Mouse (Mus musculus): Measurements from ENCODE around the gene Abca2. TPM values are rescaled to one million over a fixed set of nuclear protein-coding genes. Genes with fewer than 3 reads are reported as not detected.

Gene Abca2
- total RNA-seq, 4 experiments from 2014 or later: 165 to 186 (median 183) TPM

DNA sequence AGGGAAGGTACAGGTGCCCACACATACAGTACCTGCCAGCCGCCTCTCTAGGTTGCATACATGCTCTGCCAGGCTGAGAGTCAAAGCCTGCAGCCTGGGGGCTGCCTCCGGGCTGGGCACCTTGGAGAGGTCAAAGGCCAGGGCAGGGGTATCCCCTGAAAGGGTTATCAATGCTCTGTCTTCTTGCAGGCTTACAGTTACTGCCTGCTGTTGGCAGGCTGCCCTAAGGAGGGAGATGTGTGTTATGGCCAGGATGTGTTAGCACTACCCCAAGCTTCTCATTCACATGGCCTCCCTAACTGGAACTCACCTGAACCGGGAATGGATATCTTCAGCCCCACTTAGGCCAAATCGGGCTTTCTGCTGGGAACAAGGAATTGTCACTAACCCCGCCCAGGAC, 31.6 kb downstream of the Abca2 start:
- peak in 1 of 2 experiments; percentile 43 for DNase-seq (ENCODE audit: low spot score in 2 of 2)

DNA sequence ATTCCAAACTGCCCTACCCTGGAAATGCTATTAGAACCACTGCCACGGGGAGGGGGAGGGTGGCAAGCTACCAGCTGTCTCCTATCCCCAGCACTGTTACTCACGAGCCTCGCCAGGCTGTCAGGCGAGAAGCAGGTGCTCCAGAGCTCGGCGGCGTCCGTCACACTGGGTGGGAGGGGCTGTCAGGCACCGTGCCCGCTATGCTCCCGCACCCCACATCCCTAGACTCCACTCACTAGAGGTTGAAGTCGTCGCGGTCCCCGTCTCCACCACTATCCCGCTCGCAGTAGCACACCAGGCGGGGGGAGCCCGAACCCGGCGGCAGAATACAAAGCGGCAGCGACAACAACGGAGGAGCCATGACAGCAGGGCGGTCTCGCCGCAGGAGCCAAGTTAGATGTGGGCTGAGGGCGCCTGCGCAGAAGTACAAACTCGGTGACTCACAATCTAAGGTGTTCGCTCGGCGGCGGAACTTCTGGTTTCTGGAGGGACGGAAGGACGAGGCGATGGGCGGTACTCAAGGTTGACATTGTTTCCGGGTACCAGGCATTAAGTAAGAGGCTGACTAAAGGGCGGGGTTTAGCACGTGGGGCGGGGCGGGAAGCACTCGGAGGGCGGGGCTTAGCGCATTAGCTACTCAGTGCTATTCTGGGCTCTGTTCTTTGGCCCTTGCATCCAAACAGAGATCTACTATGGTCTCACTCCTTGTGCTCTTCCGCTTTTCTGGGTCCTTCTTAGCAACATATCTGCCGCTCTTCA, 32.2 kb downstream of the Abca2 start, which contains the start of gene Paxx:
TSS of gene Paxx (minus strand) at position 544 of the 759 bp plus-strand sequence.
- peak; percentile 94 to 95 for DNase-seq (ENCODE audit: low spot score in 2 of 2)

DNA sequence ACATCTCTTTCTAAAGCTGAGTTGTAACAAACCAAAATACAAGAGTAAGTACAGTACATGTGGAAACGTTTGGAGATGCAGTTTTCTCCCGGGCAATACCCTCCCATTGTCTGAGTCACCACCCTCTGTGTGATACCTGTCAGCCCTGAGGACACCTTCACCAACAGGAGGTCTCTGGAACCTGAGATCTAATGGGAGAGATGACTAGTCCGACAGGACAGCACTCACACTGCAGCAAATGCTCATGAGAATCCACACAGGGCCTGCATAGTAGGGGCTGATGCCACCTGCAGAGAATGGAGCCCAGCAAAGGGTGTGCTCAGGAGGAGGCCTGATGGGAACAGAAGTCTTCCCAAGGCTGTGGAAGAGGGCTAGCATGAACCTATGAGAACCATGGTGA, 32.9 kb downstream of the Abca2 start:
- no peak for DNase-seq (ENCODE audit: low spot score in 2 of 2)

DNA sequence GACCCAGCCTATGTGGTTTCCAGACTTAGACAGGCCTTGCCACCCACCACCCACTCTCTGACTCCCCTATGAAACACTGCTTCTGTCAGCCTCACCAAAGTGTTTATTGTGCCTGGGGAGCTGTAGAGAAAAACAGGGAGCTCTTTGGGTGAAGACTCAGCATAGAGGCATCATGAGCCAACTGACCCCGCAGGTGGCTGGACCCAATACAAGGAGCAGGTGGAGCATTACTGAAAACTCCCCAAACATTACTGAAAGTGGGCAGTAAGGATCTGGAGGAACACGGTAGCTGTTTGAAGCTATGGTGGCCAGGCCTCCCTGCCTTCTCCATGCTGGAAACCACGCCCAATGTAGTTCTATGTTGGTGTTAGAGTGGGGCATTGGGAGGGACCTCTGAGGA, 35.1 kb downstream of the Abca2 start:
- DNase-seq (ENCODE audit: low spot score in 2 of 2): no peak

DNA sequence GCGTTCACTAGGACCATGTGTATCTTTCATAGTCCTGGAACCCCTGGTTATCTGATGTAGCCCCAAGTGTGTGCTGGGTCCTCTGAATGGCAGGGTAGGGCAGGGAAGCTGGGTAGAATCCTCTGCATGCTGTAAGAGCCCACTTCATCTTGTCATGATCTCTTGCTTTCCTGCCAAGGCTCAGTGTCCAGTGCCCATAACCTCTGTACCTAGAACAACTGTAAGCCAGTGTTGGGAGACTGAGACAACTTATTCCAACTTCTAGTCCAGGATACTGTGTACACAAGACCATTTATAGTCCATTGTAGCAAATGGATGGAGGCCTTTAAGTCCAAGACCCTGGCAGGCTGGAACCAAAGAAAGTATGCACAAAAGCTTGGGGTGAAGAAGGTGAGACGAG, 36.8 kb downstream of the Abca2 start:
- no peak for DNase-seq (ENCODE audit: low spot score in 2 of 2)

DNA sequence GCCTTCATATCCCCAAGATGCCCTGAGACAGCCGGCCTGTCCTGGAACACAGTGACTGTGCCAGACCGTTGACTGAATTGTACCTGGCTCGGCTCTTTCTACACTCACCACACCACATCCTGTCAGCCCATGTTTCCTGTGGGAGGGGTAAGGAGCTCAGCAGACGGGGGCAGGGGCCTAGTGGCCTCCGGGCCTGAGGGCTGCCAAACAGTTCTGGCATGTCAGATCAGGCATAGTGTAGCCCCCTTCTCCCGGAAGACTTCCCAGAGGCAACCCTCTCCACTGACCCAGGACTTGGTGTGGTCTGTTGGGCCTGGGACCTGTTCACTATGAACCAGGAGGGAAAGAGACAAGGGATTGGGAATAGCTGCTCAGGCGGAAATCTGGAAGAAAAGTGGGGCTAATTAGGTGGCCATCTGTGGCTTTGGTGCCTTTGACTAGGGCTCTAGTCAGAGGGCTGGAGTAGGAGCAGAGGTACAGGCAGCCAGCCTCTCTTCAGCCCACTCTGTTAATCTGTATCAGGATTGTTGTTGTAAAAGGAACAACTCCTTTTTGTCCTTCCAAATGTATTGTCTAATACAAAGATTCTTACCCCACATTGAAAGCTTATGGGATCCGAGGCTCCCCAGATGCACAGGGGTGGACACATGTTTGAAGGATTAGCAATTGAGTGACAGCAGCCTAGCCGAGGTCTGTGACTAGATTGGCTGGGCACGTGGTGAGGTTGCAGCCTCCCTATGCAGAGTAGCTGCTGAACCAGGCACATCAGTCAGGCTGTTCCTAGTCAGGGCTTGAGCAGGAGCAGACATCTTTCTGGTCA, 37.5 kb downstream of the Abca2 start:
- DNase-seq (ENCODE audit: low spot score in 2 of 2): no peak

DNA sequence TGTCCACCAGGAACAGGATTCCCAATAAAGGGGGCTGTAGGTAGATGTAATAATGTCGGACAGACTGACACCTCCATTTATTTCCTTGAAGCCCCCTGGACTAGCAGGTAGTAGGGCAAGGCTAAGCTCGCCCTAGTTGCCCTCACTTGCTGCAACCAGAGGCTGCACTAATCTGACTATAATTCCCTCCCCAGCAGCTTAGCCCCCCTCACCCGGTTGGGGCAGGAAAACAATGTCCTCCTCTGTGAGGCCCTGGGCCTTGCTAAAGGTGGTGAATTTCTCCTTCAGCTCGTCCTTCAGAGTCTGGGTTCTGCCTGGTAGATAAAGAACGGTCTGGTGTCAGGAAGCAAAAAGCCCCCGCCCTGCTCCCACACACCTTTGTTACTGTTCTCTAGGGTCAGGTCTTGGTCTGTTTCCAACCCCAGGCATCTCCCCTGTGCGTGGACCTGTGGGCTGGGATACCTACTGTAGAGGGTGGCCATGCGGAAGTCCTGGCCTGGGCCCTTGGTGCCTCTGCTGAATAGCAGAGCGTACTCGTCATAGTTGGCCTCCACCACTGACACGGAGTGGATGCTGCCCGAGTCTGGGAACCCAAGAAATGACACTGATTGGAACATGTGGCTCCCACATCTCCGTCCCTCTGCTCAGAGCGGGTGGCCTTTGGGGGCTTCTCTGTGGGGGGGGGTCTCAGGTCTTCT, 39.3 kb downstream of the Abca2 start:
- DNase-seq (ENCODE audit: low spot score in 2 of 2): no peak

DNA sequence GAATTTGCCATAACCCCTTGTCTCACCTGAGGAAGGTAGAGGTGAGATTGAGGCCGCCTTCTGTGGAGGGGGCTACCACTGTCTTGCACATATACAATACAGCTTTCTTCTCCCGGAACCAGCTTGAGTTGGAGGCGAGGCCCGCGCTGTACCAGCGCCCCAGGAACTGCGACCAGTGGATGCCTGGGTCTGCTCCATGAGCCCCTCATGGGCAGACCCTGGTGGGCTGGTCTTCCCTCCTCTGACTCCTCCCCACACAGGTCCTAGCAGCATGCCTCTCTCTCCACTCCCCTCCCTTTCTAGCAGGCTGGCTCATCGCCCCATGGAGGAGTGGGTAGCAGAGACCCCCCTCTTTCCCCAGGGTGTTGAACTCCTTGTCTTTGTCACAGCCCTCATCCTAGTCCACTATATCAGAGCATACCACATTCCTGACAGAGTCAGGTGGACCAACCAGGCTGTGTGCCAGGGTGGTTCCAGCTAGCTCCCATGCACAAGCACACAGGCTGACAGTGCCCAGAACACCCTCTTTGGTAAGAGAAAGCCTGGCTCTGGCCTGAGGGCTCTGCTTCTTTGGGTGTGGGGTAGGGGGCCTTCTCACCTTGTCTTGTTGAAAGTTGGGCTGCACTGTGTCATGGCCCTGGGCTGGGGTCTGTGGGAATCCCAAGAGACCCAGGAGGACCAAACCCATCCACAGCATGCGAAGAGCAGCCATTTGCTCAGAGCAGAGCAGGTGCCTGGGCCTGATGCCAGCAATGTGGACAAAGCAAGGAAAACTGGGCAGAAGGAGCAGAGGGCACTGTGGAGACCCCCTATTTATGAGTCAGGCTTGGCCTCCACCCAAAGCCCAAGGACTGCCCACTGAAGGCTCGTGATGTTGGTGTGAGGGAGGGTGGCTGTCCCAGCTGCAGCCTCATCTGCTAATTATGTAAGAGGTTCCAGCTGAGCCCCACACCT, 40.7 kb downstream of the Abca2 start:
- DNase-seq (ENCODE audit: low spot score in 2 of 2): peak; percentile 57 to 63

DNA sequence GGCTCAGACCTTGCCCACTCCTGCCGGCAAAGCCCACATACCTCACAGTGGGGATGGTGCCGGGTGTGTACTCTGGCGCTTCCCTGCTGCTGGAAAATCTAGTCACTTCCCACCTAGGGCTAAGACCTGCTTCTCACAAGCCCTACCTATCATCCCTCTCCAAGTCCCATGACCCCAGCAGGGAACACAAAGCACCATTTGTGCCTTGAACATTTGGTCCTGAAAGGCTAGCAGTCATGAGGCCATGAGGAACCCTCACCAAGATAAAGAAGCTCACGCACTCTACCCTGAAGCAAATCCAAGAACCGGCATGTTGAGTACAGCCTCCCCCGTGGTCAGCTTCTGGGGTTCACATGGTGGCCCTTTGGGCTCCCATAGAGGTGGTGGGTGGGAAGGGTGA, 41.5 kb downstream of the Abca2 start, which contains the start of gene Ptgds:
TSS of gene Ptgds (minus strand) at position 78 of the 400 bp plus-strand sequence.
- no peak for DNase-seq (ENCODE audit: low spot score in 2 of 2)

DNA sequence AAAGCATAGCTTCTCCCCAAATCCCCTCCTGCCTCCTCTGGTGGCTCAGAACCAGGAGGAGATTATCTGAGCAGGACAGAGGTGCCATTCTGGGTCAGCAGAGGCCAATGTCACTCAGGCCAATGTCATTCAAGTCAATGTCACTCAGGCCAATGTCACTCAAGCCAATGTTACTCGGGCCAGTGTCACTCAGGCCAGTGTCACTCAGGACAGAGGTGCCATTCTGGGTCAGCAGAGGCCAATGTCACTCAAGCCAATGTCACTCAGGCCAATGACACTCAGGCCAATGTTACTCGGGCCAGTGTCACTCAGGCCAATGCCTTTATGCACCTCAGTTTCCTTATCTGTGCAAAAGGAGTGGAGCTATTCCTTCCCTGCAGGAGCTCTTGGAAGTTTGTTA, 44.0 kb downstream of the Abca2 start:
- DNase-seq (ENCODE audit: low spot score in 2 of 2): no peak

DNA sequence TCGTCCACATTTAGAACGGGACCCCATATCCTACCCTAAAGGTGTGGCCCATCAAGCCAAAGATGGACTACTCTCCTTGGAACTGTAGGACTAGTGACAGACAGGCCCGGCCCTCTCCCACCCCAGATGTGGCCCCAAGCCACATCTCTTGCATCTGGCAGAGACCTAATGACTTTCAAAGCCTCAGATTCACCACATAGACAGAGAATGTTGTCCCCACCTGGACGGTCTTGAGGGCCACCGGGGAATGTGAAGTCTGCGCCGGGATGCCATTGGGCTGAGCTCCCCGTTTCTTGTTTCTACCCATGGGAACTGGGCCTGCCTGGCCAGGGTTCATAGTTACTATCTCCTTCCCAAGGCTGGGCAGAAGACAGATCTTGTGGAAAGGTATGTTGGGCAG, 49.0 kb downstream of the Abca2 start:
- no peak for DNase-seq (ENCODE audit: low spot score in 2 of 2)

DNA sequence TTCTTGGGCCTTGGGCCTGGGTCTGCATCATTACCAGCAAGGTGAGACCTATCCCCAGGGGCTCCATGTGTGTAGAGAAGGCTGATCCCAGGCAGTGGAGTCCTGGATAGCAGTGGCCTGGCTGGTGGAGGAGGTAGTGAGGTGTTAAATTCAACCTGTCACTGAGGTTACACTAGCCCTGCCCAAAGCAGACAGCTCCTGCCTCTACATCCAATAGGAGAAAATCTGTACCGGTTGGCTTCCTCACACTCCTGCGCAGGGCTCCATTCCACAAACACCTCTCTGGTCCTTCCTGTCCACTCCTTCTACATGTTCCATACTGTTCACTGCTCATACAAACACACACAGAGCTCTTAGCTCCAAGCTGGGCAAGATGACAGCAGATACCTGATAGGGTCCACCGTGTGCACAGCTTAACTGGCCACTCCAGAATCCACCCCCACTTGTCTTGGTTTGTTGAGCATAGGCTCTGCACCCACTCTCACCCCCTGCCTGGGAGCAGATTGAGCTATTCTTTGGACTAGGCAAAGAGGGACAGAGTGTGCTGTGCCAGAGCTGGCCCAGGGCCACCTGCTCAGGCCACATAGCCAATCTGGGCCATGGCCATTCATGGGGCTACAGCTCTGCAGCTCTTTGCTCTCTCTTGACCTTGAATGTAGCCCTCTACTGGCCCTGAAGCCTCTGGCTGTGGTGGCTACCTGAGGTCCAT, 49.6 kb downstream of the Abca2 start:
- DNase-seq (ENCODE audit: low spot score in 2 of 2): peak; percentile 59 to 71

DNA sequence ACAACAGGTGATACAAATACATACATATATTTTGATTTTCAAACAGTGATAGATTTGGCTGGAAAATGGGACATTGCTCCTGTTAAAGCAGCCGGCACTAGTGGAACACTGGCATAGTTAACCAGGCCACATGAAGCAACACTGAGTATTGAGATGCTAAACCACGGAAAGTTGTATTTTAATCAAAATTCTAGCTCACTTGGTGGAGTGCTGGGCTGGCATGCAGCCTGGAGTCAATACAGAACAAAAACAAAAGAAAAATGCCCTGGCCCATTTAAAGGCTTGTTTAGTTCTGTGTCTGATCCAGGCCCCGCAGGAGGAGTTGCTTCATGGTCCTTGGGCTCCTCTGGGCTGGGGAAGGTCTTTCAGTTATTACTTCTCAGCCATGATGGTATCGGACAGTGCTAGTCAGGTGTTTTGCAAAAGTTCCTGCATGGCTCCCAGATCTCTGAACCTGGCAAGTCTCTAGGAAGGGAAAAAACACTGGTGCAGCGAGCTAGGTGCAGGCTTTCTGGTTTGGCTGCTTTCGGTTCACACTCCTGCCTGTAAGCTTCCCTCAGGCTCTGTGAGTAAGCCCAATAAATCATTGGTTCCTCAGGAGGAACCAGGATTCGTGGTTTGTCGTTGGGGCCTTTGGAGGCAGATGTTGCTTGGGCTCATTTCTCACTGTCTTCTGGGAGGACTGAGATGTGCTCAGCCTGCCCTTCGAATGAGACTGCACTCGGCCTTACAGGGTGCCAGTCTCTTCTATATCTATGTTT, 51.2 kb downstream of the Abca2 start:
- no peak for DNase-seq (ENCODE audit: low spot score in 2 of 2)

DNA sequence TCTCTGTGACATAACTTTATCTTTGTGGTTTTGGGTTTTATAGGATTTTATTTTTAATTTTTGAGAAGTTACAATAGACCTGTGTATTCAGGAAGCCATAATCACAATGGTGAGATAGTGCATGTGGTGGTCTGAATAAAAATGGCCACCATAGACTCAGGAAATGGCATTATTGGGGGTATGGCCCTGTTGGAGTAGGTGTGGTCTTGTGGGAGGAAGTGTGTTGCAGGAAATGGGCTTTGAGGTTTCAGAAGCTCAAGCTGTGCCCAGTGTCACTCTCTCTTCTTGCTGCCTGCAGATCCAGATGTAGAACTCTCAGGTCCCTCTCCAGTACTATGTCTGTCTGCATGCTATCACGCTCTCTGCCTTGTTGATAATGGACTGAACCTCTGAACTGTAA, 52.0 kb downstream of the Abca2 start:
- DNase-seq (ENCODE audit: low spot score in 2 of 2): no peak

DNA sequence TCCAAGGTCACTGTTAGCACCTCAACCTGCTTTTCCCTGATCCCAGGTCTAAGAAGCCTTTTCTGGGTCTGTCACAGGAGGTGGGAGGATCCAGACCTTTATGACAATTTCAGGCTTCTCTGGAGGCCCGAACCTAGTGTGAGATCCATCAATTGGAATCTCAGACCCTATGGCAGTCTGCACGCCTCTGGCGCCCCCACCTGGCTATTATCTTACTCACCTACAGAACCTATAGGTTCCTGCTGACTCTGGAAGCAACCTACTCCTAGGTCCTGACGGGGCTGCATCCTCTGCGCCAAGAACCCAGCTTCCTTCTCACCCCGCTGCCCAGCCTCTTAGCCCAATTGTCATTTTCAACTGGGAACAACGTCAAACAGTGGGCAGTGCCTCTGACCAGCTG, 54.5 kb downstream of the Abca2 start:
- DNase-seq (ENCODE audit: low spot score in 2 of 2): no peak

DNA sequence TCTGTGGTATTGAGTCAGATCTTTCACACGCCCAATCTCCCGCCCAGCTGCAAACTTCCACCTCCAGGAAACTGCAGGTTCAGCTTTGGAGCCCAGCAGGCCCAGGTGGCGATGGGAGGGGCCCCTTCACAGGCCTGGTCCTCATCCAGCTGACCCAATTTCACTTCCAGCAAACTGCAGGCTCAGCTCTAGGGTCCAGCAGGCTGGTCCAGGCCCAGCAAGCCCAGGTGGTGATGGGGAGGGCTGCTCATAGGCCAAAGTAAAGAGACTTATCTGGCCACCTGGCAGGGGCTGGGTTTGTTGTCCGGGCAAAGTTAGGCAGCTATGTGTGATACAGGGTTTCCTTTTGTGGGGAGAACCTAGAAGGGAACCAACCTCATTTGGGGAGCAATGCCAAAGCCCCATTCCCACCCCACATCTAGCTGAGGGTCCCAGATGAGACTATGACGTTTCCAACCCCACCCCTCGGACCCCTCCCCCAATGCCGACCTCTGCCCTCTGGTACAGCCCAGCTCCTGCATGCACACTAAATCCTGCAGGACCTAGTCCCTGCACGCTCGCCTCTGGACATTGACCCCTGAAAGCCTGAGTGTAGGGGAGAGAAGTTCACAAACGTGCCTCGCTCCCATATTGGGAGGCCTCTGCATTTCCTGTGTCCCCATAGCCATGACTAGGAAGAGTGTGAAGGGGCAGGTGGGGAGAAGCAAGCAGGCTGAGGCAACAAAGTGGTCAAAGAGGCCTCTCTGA, 56.6 kb downstream of the Abca2 start:
- no peak for DNase-seq (ENCODE audit: low spot score in 2 of 2)

DNA sequence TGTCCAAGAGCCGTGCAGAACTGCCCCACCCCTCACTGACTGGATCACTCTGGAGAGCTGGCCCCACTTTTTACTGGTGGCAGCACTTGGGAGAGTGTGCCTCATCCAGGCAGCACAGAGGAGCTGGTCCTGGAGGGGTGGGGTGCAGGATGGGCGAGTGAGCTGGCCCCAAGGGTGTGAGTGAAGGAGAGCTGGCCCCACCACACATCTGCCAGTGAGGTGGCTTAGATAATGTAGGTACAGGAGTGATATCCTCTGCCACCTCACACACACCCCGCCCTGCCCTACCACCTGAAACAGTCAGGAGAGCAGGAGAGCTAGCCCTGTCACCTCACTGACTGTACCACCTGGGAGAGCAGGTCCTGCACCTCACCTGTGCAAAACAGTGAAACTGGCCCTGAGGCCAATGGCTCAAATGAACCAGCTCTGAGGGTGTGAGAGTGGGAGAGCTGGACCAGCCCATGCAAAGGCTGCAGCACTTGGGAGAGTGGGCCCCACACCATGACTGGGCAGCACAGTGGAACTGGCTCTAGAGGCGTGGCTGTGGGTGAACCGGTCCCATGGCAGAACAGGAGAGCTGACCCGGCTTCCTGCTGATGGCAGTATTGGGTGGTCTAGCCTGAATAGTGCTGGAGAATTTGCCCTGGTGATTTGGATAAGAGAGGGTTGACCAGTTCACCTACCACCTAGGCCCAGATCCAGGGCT, 59.6 kb downstream of the Abca2 start:
- no peak for DNase-seq (ENCODE audit: low spot score in 2 of 2)

DNA sequence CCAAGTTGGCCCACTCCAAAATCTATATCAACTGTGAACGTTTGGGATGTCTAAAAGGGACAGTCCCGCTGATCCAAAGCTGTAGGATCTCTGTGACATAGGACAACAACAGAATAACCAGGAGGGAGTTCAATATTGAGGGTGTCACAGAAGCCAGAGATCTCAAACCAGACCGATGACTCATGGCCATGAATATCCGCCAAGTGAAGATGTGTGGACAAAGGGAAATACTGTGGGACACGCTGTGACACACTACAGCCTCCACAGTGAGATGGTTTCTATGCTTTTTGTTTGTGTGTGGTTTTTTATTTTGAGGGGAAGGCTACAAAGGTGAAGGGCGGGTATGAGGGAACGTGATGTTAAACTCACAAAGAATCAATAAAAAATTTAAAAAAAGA, 60.2 kb downstream of the Abca2 start:
- DNase-seq (ENCODE audit: low spot score in 2 of 2): no peak

All from layer of hippocampus, adult 8-10 months (tissue).